Mouse (Mus musculus): Measurements from ENCODE around the gene Olfr512.

The Olfr512 gene

DNA sequence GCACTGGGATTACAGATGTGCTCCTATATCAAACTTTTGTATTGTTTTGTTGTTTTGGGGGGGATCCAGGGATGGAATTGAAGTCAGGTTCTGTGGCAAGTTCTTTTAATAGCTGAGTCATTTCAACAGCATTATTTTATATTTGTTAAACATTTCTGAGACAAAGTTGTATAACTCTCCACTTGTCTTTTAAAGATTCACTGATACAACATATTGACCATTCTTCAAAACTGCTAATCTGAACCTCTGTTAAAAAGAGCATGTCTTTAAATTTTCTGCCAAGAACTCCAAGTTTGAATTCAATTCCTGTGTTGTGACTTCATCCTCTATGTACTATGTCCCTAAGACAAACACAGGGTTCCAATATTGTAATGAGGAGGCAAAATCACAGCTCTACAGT is at the start of gene Olfr512:
Gene Olfr512, plus strand, starts transcription at position 301 of the 400 bp plus-strand sequence.
- DNase-seq: no peak

DNA sequence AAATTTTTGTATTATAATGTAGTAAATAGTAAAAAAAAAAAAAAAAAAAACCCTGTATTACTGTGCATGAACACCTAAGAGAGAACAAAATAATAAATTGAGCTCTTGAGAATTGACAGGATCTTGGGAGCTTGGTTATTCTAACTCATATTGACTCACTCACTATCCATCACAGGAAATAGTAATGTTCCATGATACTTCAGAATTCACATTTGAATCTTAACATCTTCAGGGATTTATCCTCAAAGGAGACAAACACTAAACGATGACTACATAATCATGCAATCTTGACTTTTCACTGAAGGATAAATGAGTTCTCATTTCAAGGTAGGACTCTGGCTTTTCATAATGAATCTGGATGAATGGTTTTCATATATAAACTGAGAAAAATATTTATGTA is 47.0 kb upstream of the Olfr512 start, which contains the start of gene Olfr510:
Gene Olfr510, plus strand, starts transcription at position 301 of the 400 bp plus-strand sequence.
- DNase-seq: no peak

DNA sequence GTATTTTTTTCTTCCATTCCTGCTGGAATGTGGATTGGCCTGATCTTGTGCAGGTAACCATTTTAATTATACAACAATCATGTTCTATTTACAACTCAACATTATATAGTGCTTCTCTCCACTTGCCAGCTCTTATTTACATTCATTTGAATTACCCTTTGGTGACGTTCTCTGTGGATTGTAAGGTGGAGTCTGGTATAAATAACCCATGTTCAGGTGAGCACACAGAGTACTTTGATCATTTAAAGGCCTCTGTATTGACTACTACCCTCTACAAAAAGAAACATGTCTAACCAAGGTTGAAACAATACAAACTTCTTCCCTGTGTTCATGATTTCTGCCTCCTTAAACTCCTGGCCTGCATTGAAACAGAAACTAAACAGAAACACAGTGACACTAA is 42.1 kb upstream of the Olfr512 start:
- DNase-seq: no peak

DNA sequence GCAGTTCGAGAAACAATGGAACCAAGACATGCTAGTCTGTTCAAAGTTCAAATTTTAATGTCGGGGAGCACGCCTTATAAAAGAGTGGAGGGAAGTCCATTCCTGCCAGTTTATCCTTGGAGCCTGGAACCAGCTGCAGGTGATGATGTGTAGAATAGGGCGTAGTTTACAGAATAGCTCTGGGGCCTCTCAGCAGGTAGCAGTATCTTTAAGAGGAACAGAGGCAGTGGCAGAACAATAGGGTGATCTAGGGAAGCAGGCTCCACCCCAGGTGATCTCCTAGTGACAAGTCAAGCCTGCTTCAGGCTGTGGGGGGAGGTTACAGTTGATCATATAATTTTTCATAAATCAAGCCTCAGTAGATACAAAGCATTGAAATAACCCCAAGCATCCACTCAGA is 34.2 kb upstream of the Olfr512 start:
- no peak for DNase-seq

DNA sequence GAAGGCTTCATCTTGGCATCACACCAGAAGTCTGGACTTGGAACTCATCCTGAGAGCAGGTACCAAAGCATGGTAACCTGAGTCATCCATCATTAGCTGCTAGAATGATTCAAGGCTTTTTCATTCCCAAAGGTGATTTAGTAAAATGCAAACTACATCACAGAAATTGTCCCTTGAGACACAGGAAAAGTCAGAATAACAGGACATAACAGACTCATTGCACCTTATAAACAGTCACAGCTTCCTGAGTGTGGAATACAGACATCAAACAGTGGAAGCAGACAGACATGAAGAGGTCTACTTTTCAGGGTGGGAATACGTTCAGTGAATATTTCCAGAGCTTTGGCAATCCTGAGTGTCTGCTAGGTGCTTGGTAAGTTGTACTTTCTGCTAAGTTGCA is 37.6 kb downstream of the Olfr512 start, which contains the start of gene Olfr513:
Gene Olfr513, plus strand, starts transcription at position 301 of the 400 bp plus-strand sequence.
- DNase-seq: no peak

DNA sequence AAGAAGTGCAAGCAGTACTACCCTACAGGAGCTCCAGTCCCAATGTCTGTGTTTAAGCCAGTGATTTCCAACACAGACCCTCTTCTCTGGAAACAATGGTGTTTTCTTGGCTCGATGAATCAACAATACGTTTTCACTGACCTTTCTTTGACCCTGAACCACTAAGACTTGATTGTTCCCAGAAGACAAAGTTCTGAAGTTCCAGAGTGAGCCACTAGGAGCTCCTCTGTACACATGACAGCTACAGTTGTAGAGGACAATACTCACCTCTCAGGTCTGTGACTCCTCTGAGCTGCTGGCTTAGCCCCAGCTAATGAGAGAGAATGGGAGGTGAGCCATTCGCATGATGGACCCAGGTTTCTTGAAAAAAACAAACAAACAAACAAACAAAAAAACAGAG is 47.3 kb downstream of the Olfr512 start:
- DNase-seq: no peak

Data from kidney, adult 11 months (tissue).